In genomic region chr3:107185597-107185996, GRCm38 (mm10) we compare ENCODE assay signal across 23 mouse cellular contexts. TPM values are rescaled to one million over a fixed set of nuclear protein-coding genes. Genes with fewer than 3 reads are reported as not detected.
"Had no signal": no experiment of that assay in that cellular context is flagged by ENCODE, and none has a peak within 500 bp of the region (broad histone marks: within the 10 kb centered on the region; RNA-seq: fewer than 3 reads in every experiment).

No protein-coding gene starts in this region.

- ATAC-seq: liver, postnatal 0 days; midbrain, embryonic 15.5 days had no signal

- DNase-seq: kidney, adult 11 months; kidney, postnatal 10 days; kidney, postnatal 4 days; liver; liver, embryonic 13.5 days; liver, postnatal 0 days; lung, postnatal 14 days; right cerebral cortex, postnatal 4 days; spleen, adult 18-20 months; thymus, postnatal 4 days had no signal

RNA-seq across cellular contexts. Expression of gene Kcna10, which starts 2.7 kb away (rescaled TPM):
- total RNA-seq: layer of hippocampus, adult 2 months; layer of hippocampus, postnatal 10 days had no signal
- polyA plus RNA-seq: kidney, embryonic 14.5 days; limb, embryonic 12.5 days; liver, embryonic 13.5 days; liver, postnatal 0 days; lung, embryonic 15.5 days; macrophage; midbrain, embryonic 11.5 days; midbrain, embryonic 15.5 days; neural tube, embryonic 11.5 days; neural tube, embryonic 15.5 days; stomach, embryonic 15.5 days had no signal

RNA-seq across cellular contexts. Expression of gene Cym, which starts 35.9 kb away (rescaled TPM):
- total RNA-seq: layer of hippocampus, adult 2 months; layer of hippocampus, postnatal 10 days; left cerebral cortex, postnatal 36 days had no signal
- polyA plus RNA-seq: kidney, embryonic 14.5 days; limb, embryonic 12.5 days; macrophage; midbrain, embryonic 11.5 days; neural tube, embryonic 11.5 days; testis, adult 2 months had no signal

RNA-seq across cellular contexts. Expression of gene A630076J17Rik, which starts 44.8 kb away (rescaled TPM):
- total RNA-seq: layer of hippocampus, adult 2 months; layer of hippocampus, postnatal 10 days; left cerebral cortex, postnatal 36 days had no signal
- polyA plus RNA-seq: kidney, embryonic 14.5 days; limb, embryonic 12.5 days; liver, embryonic 13.5 days; macrophage; midbrain, embryonic 11.5 days; midbrain, embryonic 15.5 days; neural tube, embryonic 11.5 days; neural tube, embryonic 15.5 days; testis, adult 2 months had no signal

RNA-seq across cellular contexts. Expression of gene Prok1, which starts 53.9 kb away (rescaled TPM):
- total RNA-seq: layer of hippocampus, adult 2 months; layer of hippocampus, postnatal 10 days; left cerebral cortex, postnatal 36 days had no signal
- polyA plus RNA-seq: kidney, embryonic 14.5 days; liver, embryonic 13.5 days; lung, embryonic 15.5 days; macrophage; neural tube, embryonic 11.5 days; testis, adult 2 months had no signal
